Mouse (Mus musculus) cerebellum, adult 2 months (tissue): ENCODE measurements around the gene Yif1a. TPM values are rescaled to one million over a fixed set of nuclear protein-coding genes. Genes with fewer than 3 reads are reported as not detected.

Experiments
- DNase-seq, 2 experiments: peaks; one replicate each; pipeline ENCODE4 v3.0.0; 2021
- H3K27ac ChIP-seq: fragments of 200-500 bp; 2 replicates; pipeline ENCODE4 v1.5.1; 2012; ENCODE audit warnings: low read length, control low read depth, inconsistent platforms; ENCODE audit not compliant: insufficient read depth
- H3K27me3 ChIP-seq: fragments of 200-500 bp; 2 replicates; pipeline ENCODE4 v1.6.1; 2012; ENCODE audit warnings: inconsistent platforms, mild to moderate bottlenecking, low read length, moderate library complexity; ENCODE audit not compliant: control insufficient read depth, insufficient read depth
- H3K4me1 ChIP-seq: fragments of 200-500 bp; 2 replicates; pipeline ENCODE4 v1.6.1; 2011; ENCODE audit warnings: low read length; ENCODE audit not compliant: control insufficient read depth, insufficient read depth
- H3K4me3 ChIP-seq: fragments of 200-500 bp; replicated peaks from 2 replicates; pipeline ENCODE3; 2011; ENCODE audit warnings: mild to moderate bottlenecking, low read depth, low read length, control low read depth; ENCODE audit not compliant: insufficient read depth
- CTCF ChIP-seq: fragments of 200-500 bp; IDR thresholded peaks from 2 replicates; pipeline ENCODE4 v1.5.1; 2011; ENCODE audit warnings: low read depth, mild to moderate bottlenecking, control low read depth, low read length, moderate library complexity, borderline replicate concordance; ENCODE audit not compliant: insufficient read depth
- POLR2A ChIP-seq: fragments of 200-500 bp; IDR thresholded peaks from 2 replicates; pipeline ENCODE4 v1.6.1; 2011; ENCODE audit warnings: low read length, control low read depth, borderline replicate concordance; ENCODE audit not compliant: insufficient read depth
- WGBS: fragments of 180-500 bp; shearing (Covaris S2); methylation state at CpG from one replicate; pipeline ENCODE4 v1.1.7; 2018; 5-methylcytosine and 5-hydroxymethylcytosine counted together
- polyA plus RNA-seq: library from polyadenylated mRNA; depleted of rRNA; stranded (reverse); fragments of >200 nt; gene quantifications from 2 replicates; pipeline ENCODE4 v1.2.3, GENCODE M21; 2012

Gene Yif1a
- polyA plus RNA-seq, 1 experiment: 98.4 TPM

DNA sequence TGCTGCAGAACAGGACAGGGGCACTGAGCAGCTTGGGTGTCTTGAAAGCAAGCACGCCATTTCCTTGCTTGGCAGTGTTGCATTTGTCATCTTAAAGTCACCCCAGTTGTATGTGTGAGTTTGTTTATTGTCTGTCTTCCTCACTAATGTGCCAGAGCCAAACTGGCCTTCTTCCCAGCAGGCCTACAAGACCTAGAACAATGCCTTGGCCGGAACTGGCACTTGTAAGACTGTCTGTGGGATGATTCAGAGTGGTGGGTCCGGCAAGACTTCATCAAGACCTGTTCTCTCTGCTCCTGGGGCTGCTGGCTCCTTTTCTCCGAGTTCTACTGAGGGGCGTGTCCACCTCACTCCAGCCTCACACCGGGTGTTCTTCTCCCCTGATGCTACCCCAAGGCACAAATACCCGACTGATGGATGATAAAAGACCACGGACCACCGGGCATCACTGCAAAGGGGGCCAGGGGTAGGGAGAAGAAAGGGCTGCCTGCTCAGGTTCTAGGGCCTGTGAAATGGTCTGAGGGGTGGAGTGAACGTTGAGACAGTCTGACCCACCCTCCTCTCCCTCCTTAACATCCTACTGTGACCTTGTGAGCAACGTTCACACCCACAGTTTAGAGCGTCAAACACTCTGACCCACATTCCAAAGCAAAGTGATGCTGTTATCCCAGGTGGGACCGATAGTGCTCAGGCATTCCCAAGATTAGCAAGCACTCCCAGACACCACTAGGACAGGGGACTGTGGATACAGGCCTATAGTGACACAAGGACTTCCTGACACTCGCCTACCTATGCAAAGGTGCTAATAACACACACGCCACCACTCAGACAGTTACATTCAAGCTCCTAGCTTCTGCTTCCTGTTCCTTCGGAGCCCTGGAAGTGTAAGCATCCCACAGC is 30.2 kb upstream of the Yif1a start:
- Histone ChIP-seq H3K4me1 (peaks cover 6% of the 10 kb centered on the region), H3K27ac (no peak overlapping the region), H3K4me3 (no peak overlapping the region), H3K27me3 (no peaks in the 10 kb centered on the region)
- 43% methylated on average over 16 of the region's 16 CpGs for WGBS
- TF ChIP-seq CTCF (no peak), POLR2A (no peak)
- no peak for DNase-seq

DNA sequence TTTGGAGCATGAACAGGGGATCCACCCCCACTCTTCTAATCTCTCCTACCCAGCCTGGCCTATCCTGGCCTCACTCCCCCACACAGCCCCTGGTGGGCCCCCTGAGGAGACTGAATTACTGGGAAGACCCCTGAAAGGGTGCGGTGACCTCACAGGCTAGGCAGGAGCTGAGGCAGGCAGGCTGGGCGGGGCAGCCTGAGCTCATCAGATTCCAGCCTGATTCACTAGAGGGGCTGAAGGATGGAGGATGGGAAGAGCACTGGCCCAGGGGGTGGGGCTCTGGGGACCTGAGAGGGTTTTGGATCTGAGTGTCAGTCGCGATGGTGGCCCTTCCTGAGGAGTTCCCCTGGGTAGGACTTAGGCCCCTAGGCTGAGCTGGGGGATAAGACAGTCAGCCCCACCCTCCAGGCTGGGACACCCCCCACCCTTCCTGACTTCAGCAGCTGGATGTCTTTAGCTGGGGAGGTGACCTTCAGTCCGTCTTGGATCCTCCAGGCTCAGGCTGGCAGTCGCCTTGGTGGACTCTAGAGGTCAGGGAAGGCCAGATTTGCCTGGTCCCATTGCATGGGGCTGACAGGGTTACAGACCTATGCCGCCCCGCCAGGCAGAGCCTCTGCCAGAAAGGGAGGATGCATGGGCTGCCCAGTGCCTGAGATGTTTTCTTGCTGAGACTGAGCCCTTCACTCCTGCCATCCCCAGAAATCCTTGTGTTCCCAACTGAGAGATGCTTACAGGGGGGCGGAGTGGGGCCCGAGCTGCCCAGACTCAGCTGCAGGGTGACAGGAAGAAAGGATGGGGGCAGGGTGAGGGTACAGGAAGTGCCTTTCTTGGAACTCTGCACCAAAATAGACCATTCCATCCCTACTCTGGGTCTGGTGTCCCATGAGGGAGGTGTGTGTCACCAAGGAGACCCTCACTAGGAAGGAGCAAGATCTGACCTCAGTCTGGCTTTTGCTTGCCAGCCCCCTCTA is 29.3 kb upstream of the Yif1a start:
- Histone ChIP-seq H3K27me3 (no peaks in the 10 kb centered on the region), H3K4me1 (no peaks in the 10 kb centered on the region), H3K4me3 (no peak overlapping the region), H3K27ac (no peak overlapping the region)
- 32% methylated on average over 10 of the region's 10 CpGs for WGBS
- no peak for TF ChIP-seq CTCF
- no peak for TF ChIP-seq POLR2A
- DNase-seq: no peak

DNA sequence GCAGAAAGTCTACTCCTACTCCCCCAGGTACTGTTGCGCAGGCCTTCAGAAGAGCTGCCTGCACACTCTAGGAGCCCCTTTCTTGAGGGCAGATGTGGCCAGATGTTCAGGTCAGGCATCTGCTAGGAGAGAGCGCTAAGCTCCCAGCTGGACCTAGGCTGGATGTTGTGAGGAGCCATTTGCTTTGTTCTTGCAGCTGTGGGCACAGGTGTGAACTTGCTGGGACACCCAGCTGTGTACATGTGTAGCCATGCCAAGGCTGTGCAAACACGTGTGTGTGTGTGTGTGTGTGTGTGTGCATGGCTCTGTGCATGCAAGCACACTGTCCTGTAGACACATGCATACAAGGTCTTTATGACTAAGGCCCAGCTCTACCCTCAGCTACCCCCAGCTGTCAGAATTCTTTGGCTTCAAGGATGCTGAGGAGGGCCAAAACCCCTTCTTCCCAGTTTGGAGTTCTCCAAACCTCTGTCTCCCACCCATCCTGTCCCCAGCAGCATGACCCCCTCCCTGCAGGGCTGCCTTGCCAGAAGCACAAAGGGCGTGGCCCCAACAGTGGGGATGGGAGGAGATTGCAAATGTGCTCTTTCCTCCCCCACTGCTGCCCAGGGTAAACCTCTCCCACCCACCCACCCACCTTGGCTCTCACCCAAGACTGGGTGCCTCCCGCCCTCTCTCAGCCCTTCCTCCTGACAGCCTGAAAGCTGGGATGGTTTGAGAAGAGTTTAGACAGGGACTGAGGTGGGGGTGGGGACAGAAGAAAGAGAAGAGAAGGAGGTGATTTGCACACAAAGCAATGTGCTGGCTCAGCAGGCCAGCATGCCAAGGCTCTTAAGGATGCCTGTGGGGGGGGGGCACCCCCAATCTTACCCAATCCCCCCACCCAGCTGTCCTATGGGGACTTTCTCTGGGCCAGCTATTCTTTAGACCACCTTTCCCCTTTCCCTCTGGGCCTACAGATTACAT is 27.7 kb upstream of the Yif1a start:
- 47% methylated on average over 5 of the region's 5 CpGs for WGBS

GRCm38 (mm10) chr19:5062041-5062440 is 26.3 kb upstream of the Yif1a start:
- TF ChIP-seq POLR2A: no peak
- TF ChIP-seq CTCF: no peak
- Histone ChIP-seq H3K4me3 (no peak overlapping the region), H3K27me3 (no peaks in the 10 kb centered on the region), H3K4me1 (no peaks in the 10 kb centered on the region), H3K27ac (no peak overlapping the region)
- DNase-seq: no peak
- WGBS: 84% methylated on average over 5 of the region's 5 CpGs

More for the DNA sequence above, 27.7 kb upstream of the Yif1a start:
- Histone ChIP-seq H3K4me1 (no peaks in the 10 kb centered on the region), H3K27ac (no peak overlapping the region), H3K27me3 (no peaks in the 10 kb centered on the region), H3K4me3 (no peak overlapping the region)
- no peak for DNase-seq
- TF ChIP-seq CTCF (no peak), POLR2A (no peak)

- Histone ChIP-seq H3K27me3 (no peaks in the 10 kb centered on the region), H3K27ac (no peak overlapping the region), H3K4me1 (0 out of 2 replicates have a peak, but pooled peaks cover 2% of the 10 kb centered on the region), H3K4me3 (no peak overlapping the region)
- DNase-seq: no peak
- TF ChIP-seq POLR2A (no peak), CTCF (no peak)
- WGBS: 90% methylated on average over 6 of the region's 6 CpGs
Observed at GRCm38 (mm10) chr19:5062446-5062845, 25.9 kb upstream of the Yif1a start.

DNA sequence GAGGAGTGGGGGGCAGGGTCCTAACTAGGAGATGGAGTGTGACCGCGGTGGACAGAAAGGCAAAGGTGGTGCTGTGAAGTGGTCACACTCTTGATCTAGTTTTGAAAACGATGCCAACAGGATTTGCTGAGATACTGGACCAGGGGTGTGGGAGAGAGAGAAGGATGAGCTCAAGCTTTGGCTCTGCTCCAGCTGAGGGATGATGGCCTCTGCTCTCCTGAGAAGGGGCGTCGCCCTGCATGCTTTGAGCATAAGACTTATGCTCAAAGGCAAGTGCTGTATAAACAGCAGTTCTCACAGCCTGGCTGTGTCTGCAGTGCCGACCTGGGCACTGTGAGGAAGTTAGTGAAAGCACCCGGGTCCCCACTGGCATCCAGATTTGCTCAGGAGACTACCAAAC is 23.2 kb upstream of the Yif1a start:
- 64% methylated on average over 7 of the region's 7 CpGs for WGBS
- Histone ChIP-seq H3K4me1 (peaks cover 10% of the 10 kb centered on the region), H3K4me3 (no peak overlapping the region), H3K27me3 (no peaks in the 10 kb centered on the region), H3K27ac (no peak overlapping the region)
- DNase-seq: no peak
- TF ChIP-seq POLR2A (no peak), CTCF (no peak)
